Mouse (Mus musculus) cortical plate, adult 2 months (tissue): Measurements from ENCODE around the gene Exosc7.

Experiments used
- CTCF ChIP-seq: fragments of 200-500 bp; IDR thresholded peaks from 2 replicates; pipeline ENCODE4 v1.5.1; 2011; ENCODE audit warnings: mild to moderate bottlenecking, control low read depth, low read length; ENCODE audit not compliant: insufficient read depth; ENCODE audit errors: extremely low read depth
- POLR2A ChIP-seq: fragments of 200-500 bp; IDR thresholded peaks from 2 replicates; pipeline ENCODE4 v1.6.1; 2011; ENCODE audit warnings: mild to moderate bottlenecking, low read length, control low read depth; ENCODE audit not compliant: insufficient read depth; ENCODE audit errors: extremely low read depth

- TF ChIP-seq CTCF (no peak), POLR2A (no peak)
Measured at GRCm38 (mm10) chr9:123113931-123114330, 916 bp downstream of the Exosc7 start.
